Mouse (Mus musculus) layer of hippocampus, adult 18-20 months (tissue): ENCODE data around the gene Sipa1l1. TPM values are rescaled to one million over a fixed set of nuclear protein-coding genes. Genes with fewer than 3 reads are reported as not detected.
A peak's percentile ranks its signal among the peaks of the same experiment; 100 is the strongest.

Experiments used
- DNase-seq, 2 experiments: peaks; one replicate each; pipeline ENCODE4 v3.0.0; 2022; ENCODE audit warnings: low spot score in 2 of 2
- long read RNA-seq: library from polyadenylated mRNA; stranded (forward); transcript quantifications from one replicate; pipeline ENCODE4 v2.0.0, GENCODE M21; 2021
- total RNA-seq, 2 experiments: library from RNA; stranded (reverse); gene quantifications; 2 replicates each; pipeline ENCODE4 v1.2.3; 2021

The Sipa1l1 gene
- 100 to 1,000 TPM; 231 to 242 TPM for total RNA-seq
- long read RNA-seq, full-length matches to known transcripts = 3 of 72 reads
- long read RNA-seq, partial matches to known transcripts = 48 of 72 reads
- long read RNA-seq, other reads (novel, unspliced or antisense) = 21 of 72 reads

DNA sequence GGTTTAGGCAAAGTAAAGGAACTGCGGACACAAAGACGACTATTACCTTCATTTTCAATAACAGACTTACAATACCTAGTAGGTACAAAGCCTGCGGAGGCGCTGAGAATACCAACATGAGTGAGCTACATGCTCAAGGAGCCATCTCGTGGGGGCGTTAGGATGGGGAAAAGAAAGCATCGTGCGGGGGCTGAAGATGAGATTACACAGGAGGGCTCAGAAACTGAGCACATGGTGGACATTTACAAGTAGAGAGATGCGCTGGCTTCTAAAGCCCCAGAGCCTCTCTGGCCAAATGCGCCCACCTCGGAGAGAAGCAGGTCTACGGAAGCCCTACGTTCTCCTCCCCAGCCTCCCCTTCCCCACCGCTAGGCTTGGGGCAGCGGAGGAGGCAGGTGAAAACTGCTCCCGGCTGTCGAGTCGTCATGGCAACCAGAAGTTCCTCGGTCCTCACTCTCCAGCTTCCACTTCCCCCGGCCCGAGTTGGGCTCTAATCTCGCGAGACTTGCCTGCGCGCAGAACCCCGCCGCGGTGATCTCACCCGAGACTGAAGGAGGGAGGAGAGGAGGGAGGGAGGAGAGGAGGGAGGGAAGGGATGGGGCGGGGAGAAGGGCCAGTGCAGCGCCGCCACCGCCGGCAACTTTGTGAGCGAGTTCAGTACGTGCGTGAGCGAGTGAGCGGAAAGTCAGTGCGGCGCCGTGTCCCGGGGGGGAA lies at the start of gene Sipa1l1:
Sipa1l1 (plus strand) TSS at position 501 of the 714 bp plus-strand sequence.
- DNase-seq = peak; percentile 96

DNA sequence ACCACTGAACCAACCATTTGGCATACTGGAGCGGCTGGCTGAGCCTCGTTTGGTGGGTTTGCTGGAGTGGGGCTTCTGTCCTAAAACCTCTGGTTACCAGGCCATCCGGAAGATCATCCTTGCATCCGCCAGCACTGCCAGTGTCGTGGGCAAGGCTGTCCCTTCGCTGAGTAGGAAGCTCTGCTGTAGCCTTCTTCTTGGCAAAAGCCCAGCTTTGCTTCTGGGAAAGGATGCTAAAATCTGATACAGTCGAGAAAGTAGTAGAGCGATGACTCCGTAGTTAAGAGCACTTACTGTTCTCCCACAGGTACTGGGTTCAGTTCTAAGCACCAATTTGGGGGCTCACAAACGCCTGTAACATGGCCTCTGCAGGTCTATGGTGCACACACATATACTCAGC lies 47.2 kb upstream of the Sipa1l1 start:
- no peak for DNase-seq

- no peak for DNase-seq
These were observed 46.5 kb upstream of the Sipa1l1 start for GRCm38 (mm10) chr12:82122450-82123249.

DNA sequence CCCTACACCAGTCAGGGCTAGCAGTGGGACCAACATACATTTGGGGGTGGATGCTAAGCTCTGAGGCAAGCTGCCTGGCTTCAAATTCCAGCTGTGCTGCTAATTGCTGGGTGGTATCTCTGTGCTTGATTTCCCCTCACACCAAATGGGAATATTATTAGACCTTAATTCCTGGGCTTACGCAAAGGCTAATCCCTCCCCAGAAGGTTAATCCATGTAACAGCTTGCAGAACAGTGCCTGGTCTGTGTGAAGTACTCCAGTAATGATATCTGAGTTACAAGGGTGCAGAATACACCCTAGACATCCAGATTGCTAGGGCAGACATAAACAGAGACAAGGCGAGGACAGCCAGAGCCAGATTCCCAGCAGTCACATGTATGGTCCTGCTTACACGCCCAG lies 42.3 kb upstream of the Sipa1l1 start:
- no peak for DNase-seq

DNA sequence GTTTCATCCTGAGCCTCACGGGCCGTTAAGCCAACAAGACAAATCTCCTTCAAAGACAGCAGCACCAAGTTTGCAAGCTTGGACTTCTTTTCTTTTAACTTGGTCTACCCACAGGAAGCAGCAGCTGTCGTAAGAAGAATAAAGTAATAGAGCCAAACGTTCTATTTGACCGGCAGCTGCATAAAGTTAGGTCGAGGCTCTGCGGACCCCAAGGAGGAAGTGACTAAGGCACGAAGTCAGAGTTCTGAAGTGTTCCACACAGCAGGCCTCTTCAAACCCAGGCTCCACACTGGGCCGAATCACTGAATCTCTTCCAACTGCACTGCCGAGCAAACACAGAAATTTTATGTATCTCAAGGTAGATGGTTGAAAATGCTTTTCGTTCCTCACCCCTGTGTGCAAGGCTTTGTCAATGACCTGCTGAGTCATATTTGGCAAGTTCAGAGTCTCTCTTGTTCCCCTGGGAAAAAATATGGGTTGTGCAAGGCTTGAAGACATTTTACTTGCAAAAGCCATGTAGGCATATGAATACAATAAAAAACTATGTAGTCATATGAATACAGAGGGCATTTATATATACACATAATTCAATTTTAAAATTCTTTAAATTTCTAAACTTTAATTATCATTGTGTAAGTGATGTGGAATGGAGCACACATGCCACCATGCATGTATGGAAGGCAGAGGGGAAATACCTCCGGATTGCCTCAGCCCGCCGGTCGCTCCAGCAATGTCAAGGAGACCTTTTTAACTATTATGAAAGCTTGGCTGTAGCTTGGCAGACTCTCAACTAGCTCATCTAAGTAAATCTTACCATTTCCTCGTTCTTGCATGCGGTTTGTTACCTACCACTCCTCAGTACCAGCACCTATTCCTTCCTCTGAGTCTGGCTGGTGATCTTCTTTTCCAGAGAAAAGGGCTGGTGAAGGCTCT lies 29.6 kb upstream of the Sipa1l1 start:
- DNase-seq = no peak

DNA sequence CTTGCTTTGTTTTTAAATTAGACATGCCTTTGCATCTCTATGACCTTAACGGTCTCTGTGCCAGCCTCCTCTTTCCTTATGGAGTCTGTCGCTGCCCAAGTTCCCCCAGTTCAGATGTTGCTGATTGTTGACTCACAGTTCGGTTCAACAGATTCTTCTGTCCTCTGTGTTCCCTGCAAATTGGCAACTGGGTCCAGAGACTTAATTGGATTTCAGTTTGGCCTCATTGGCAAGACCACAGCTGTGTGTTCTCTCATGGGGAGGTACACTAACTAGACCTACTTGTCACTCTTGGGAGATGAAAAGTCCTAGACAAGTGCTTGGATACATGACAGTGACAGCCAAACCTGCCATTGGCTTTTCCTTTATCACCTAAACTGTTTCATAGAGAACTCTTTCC lies 25.7 kb upstream of the Sipa1l1 start:
- DNase-seq = no peak

GRCm38 (mm10) chr12:82145173-82145572 lies 23.9 kb upstream of the Sipa1l1 start:
- DNase-seq = no peak

DNA sequence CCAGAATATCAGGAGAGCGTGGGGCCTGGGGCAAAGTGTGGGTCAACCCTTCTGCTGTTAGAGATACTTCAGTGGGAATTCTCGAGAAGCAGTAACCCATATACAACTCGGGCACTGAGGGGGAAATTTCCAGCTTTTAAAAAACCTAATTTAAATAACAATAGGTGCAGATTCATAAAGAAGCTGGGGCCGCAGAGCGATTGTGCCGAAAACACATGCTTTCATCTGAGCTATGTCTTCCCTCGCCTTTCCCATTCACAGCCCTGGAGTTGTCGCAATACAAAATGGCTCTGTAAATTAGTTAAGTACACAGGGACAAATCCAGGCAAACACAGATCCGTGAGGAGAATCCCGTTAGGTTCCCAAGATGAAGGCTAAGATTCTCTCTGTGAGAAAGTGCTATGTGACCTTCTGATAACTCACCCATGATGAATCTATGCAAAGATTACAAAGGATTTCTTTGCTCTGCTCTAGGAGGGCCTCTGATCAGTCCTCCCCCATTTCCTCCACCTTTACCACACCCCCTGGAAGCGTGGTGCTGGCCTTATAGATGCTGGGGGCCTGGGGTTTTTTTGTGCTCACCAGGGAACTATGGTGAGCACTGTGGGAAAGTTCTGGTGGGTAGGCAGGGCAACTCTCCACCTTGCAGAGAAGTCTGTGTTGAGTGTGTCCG lies 22.0 kb upstream of the Sipa1l1 start:
- DNase-seq = no peak

DNA sequence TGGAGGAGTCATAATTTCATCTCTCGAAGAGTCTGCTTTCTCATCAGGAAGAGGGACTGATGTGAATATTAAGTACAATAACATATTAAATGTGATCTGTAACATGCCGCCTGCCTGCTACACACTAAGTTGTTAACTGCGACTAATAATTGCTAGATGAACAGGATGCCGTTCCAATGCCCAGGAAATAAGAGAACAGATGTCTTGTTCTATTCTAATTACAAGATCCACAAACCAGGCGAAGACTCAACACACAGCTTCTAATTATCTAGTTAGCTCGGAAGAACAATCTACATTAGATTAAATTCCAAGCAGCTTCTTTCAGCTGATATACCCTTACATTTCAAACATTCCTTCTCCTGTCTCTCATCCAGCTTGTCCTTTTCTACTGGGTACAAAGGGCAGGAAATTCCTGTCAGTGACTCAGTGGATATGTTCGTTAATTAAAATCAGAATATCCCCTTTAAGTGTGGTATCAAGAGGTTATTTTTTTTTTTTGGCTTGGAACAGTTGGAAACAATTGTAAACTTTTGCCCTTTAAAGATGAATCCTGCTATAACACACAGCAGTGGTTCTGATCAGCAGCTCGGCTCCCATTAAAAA lies 20.7 kb upstream of the Sipa1l1 start:
- DNase-seq = peak in 1 of 2 experiments; percentile 52

- no peak for DNase-seq
These were observed 18.1 kb upstream of the Sipa1l1 start for GRCm38 (mm10) chr12:82151019-82151418.

DNA sequence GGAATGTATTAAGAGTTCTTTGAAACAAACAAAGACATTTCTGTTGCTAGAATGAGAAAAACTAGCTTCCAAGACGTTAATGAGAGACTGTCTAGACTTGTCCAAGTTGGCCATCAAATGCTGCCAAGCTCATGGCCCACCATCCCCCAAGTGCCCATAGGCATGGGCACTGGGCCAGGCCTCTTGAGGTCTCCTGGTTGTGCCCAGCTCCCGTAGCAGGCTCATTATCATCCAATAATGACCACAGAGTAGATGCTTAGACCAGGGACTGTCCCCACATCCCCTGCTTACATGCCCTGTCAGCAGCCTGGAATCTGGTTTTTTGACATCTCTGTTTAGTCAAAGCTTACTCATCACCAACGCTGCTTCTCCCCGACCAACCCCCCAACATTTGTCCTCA lies 14.6 kb upstream of the Sipa1l1 start:
- DNase-seq = no peak

- no peak for DNase-seq
These were observed 10.6 kb upstream of the Sipa1l1 start for GRCm38 (mm10) chr12:82158516-82158915.

GRCm38 (mm10) chr12:82159372-82159771 lies 9.7 kb upstream of the Sipa1l1 start:
- no peak for DNase-seq

GRCm38 (mm10) chr12:82165651-82166050 lies 3.5 kb upstream of the Sipa1l1 start:
- DNase-seq = no peak

GRCm38 (mm10) chr12:82166101-82166571 lies 3.0 kb upstream of the Sipa1l1 start:
- DNase-seq = no peak

GRCm38 (mm10) chr12:82169571-82170431 lies 681 bp downstream of the Sipa1l1 start:
- DNase-seq = peak; percentile 67 to 85

DNA sequence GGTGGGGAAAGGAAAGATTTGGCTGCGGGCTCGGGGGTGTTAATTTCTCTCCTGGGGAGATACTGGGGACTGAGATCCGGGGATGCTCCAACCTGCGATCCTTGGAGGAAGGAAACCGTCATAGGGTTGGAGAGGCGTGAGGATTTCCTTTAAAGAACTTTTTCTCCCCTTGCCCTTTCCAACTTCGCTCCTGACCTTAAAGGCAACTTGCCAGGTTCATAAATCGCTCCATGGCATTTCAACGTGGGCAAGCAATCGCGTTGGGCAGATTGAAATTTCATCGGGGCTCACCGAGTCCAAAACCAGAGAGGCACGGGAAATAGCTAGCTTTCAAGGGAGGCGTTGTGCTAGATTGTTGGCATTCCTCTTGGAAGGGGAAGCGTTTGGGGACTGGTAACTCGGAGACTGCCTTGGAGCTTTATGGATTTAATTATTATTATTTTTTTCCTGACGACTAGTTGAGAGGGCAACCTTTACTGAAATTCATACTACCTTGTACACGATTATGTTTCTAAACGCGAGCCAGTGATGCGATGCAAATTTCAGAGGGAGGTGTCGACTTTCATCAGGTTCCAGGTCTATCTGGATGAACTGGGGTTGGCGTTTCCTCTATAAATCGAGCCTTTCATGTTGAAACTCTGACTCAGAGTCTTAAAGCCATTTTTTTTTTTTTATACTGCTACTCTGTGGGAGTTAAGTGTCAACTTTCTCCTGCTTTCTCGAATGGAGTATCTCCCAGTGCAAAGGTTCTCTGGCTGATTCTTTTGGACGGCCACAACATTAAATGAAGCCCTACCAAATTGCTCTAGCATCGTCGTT lies 1.6 kb downstream of the Sipa1l1 start:
- DNase-seq = peak in 1 of 2 experiments; percentile 39

GRCm38 (mm10) chr12:82171591-82171990 lies 2.5 kb downstream of the Sipa1l1 start:
- peak; percentile 34 to 71 for DNase-seq
